Mouse (Mus musculus) midbrain, embryonic 14.5 days (tissue): ENCODE results near the gene Rffl. TPM values are rescaled to one million over a fixed set of nuclear protein-coding genes. Genes with fewer than 3 reads are reported as not detected.

Source experiments
- ATAC-seq: fragments of 200-750 bp; cut with Nextera tagmentation; 2 replicates; pipeline ENCODE4 v1.8.0; 2017; ENCODE audit warnings: moderate number of reproducible peaks, moderate library complexity; ENCODE audit not compliant: low FRiP score, low TSS enrichment
- DNase-seq: peaks from one replicate; pipeline ENCODE4 v3.0.0-alpha.2; 2015
- H3K27ac ChIP-seq: fragments of 300-500 bp; sonication (generic); replicated peaks from 2 replicates; pipeline ENCODE4 v1.5.1; 2014; ENCODE audit warnings: mild to moderate bottlenecking, low read depth, low read length, moderate library complexity
- H3K27me3 ChIP-seq: fragments of 300-500 bp; sonication (generic); 2 replicates; pipeline ENCODE4 v1.6.1; 2014; ENCODE audit warnings: low read length, control low read depth, mixed read lengths; ENCODE audit not compliant: control insufficient read depth, insufficient read depth
- H3K36me3 ChIP-seq: fragments of 300-500 bp; sonication (generic); 2 replicates; pipeline ENCODE4 v1.6.1; 2014; ENCODE audit warnings: low read length, control low read depth; ENCODE audit not compliant: control insufficient read depth, insufficient read depth
- H3K4me1 ChIP-seq: fragments of 300-500 bp; sonication (generic); 2 replicates; pipeline ENCODE4 v1.6.1; 2014; ENCODE audit warnings: mild to moderate bottlenecking, antibody characterized with exemption, low read length, control low read depth; ENCODE audit not compliant: control insufficient read depth, insufficient read depth
- H3K4me2 ChIP-seq: fragments of 300-500 bp; sonication (generic); 2 replicates; pipeline ENCODE4 v1.6.1; 2014; ENCODE audit warnings: mild to moderate bottlenecking, low read length, moderate library complexity
- H3K4me3 ChIP-seq: fragments of 300-500 bp; sonication (generic); replicated peaks from 2 replicates; pipeline ENCODE4 v1.5.1; 2014; ENCODE audit warnings: low read depth, low read length
- H3K9ac ChIP-seq: fragments of 300-500 bp; sonication (generic); replicated peaks from 2 replicates; pipeline ENCODE4 v1.6.1; 2014; ENCODE audit warnings: mild to moderate bottlenecking, low read length, moderate library complexity
- H3K9me3 ChIP-seq: fragments of 300-500 bp; sonication (generic); 2 replicates; pipeline ENCODE4 v1.6.1; 2016; ENCODE audit warnings: low read length, control low read depth, mixed read lengths; ENCODE audit not compliant: control insufficient read depth
- WGBS: fragments of 180-500 bp; shearing (Covaris S2); extraction: QIAGEN DNeasy Blood & Tissue Kit; methylation state at CpG from one replicate; pipeline ENCODE4 v1.1.7; 2014; 5-methylcytosine and 5-hydroxymethylcytosine counted together
- polyA plus RNA-seq: library from polyadenylated mRNA; unstranded; fragments of >200 nt; fragmentation: Nextera tagmentation; extraction: Ambion mirVana; gene quantifications from 2 replicates; pipeline ENCODE4 v1.2.1, GENCODE M21; 2014

Gene Rffl
- 2.6 and 4.2 TPM in 2 replicates for polyA plus RNA-seq

DNA sequence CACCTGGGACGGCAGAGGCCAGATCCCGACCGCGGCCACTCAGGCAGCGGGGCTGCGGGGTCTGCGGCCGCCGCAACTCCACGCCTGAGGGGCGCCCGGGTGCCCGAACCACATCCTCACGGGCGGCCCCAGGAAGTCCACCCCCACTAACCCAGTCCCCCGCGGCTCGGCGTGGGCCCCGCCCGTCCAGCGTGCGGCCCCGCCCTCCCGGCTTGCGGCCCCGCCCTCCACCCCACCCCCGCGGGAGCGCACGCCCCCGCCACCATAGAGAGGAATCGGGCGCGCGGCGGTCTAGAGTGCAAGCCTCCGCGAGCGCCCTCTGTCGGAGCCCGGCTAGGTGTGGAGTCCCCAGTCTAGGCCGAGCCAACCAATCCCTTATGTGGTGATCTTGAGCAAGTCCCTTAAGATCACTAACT is at the start of gene Rffl:
Rffl (minus strand) TSS at position 180 of the 416 bp plus-strand sequence.
- Histone ChIP-seq H3K4me1 (no peaks in the 10 kb centered on the region), H3K9ac (peak within 1 kb of the TSS; percentile 68), H3K36me3 (no peaks in the 10 kb centered on the region), H3K27me3 (no peaks in the 10 kb centered on the region), H3K4me2 (peak within 1 kb of the TSS; percentile 83), H3K27ac (no peak within 1 kb of the TSS), H3K9me3 (no peaks in the 10 kb centered on the region), H3K4me3 (peak within 1 kb of the TSS; percentile 69)
- peak; percentile 91; the same call in 1 of the 2 replicates for ATAC-seq
- DNase-seq = peak; percentile 97
- WGBS = under 1% methylated on average over 43 of the region's 43 CpGs

GRCm38 (mm10) chr11:82920768-82921167 is 49.8 kb upstream of the Rffl start:
- Histone ChIP-seq H3K36me3 (no peaks in the 10 kb centered on the region), H3K4me2 (no peak overlapping the region), H3K27ac (no peak overlapping the region), H3K9ac (no peak overlapping the region), H3K4me1 (no peaks in the 10 kb centered on the region), H3K4me3 (no peak overlapping the region), H3K9me3 (no peaks in the 10 kb centered on the region), H3K27me3 (no peaks in the 10 kb centered on the region)
- 64% methylated on average over 10 of the region's 10 CpGs for WGBS
- ATAC-seq (no peak), DNase-seq (no peak)

- Histone ChIP-seq H3K9ac (no peak overlapping the region), H3K4me1 (no peaks in the 10 kb centered on the region), H3K27ac (no peak overlapping the region), H3K9me3 (no peaks in the 10 kb centered on the region), H3K4me2 (peak overlapping the region; percentile 38), H3K27me3 (no peaks in the 10 kb centered on the region), H3K36me3 (no peaks in the 10 kb centered on the region), H3K4me3 (no peak overlapping the region)
- ATAC-seq (no peak), DNase-seq (peak; percentile 93)
- 8% methylated on average over 16 of the region's 16 CpGs for WGBS
These were observed 43.8 kb upstream of the Rffl start for GRCm38 (mm10) chr11:82914711-82915352.

GRCm38 (mm10) chr11:82910679-82911389 is 39.8 kb upstream of the Rffl start:
- Histone ChIP-seq H3K27me3 (no peaks in the 10 kb centered on the region), H3K4me1 (peaks cover 7% of the 10 kb centered on the region), H3K9ac (no peak overlapping the region), H3K9me3 (no peaks in the 10 kb centered on the region), H3K36me3 (peaks cover 7% of the 10 kb centered on the region), H3K27ac (no peak overlapping the region), H3K4me3 (no peak overlapping the region), H3K4me2 (no peak overlapping the region)
- ATAC-seq (no peak), DNase-seq (no peak)
- WGBS = 84% methylated on average over 11 of the region's 11 CpGs

- Histone ChIP-seq H3K9me3 (no peaks in the 10 kb centered on the region), H3K9ac (no peak within 1 kb of the TSS), H3K4me3 (no peak within 1 kb of the TSS), H3K4me2 (no peak within 1 kb of the TSS), H3K27me3 (no peaks in the 10 kb centered on the region), H3K36me3 (peaks cover 13% of the 10 kb centered on the region), H3K27ac (no peak within 1 kb of the TSS), H3K4me1 (peaks cover 7% of the 10 kb centered on the region)
- no peak for DNase-seq
- no peak for ATAC-seq
- 87% methylated on average over 4 of the region's 4 CpGs for WGBS
These were observed 39.2 kb upstream of the Rffl start, which contains the start of gene Unc45b for GRCm38 (mm10) chr11:82910250-82910649. Gene Unc45b, plus strand, starts transcription at chr11:82910550.

DNA sequence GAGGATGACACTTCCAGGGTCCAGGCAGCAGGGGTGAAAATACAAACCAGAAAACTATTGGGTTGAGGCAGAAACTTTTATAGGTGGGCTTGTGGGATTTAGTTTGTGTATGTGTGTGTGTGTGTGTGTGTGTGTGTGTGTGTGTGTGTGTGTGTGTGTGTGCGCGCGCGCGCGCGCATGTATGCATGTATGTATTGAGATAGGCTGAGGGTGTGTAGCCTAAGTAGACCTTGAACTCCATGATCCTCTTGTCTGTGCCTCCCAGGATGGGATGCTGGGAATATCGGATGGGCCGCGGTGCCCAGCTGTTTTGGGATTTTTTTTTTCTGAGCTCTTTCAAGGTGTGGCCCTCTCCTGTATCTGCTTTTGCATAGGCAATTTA is 37.6 kb upstream of the Rffl start:
- H3K9me3 ChIP-seq = no peaks in the 10 kb centered on the region
- H3K27me3 ChIP-seq = no peaks in the 10 kb centered on the region
- H3K27ac ChIP-seq = no peak overlapping the region
- peaks cover 7% of the 10 kb centered on the region for H3K4me1 ChIP-seq
- H3K4me2 ChIP-seq = peak overlapping the region; percentile 70
- no peak for DNase-seq
- no peak for ATAC-seq
- no peak overlapping the region for H3K9ac ChIP-seq
- peaks cover 29% of the 10 kb centered on the region for H3K36me3 ChIP-seq
- 54% methylated on average over 10 of the region's 10 CpGs for WGBS
- H3K4me3 ChIP-seq = peak overlapping the region; percentile 77

GRCm38 (mm10) chr11:82907651-82908607 is 36.9 kb upstream of the Rffl start, which contains the start of gene Nle1:
Gene Nle1, minus strand, starts transcription at chr11:82908411.
- 0 out of 2 replicates have a peak within 1 kb of the TSS, but pooled peaks have one; percentile 45 for H3K27ac ChIP-seq
- DNase-seq (peak; percentile 96), ATAC-seq (peak; percentile 77; the same call in 1 of the 2 replicates)
- H3K9ac ChIP-seq = peak within 1 kb of the TSS; percentile 85
- H3K4me1 ChIP-seq = peaks cover 7% of the 10 kb centered on the region
- no peaks in the 10 kb centered on the region for H3K9me3 ChIP-seq
- peaks cover 36% of the 10 kb centered on the region for H3K36me3 ChIP-seq
- no peaks in the 10 kb centered on the region for H3K27me3 ChIP-seq
- H3K4me3 ChIP-seq = peak within 1 kb of the TSS; percentile 77
- 1% methylated on average over 73 of the region's 73 CpGs for WGBS
- H3K4me2 ChIP-seq = peak within 1 kb of the TSS; percentile 70

DNA sequence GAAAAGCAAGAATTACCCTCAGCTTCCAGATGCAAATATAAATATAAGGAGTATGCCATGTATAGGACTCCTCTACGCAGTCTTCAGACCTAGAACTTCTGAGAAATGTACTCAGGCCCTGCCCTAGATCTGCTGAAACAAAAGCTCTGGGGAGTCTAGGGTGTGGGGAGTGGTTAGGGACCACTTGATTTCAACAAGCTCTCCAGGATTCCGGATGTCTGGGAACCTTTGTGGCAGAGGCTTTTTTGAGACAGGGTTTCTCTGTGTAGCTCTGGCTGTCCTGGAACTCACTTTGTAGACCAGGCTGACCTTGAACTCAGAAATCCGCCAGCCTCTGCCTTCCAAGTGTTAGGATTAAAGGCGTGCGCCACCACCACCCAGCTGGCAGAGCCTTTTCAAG is 34.8 kb upstream of the Rffl start:
- no peaks in the 10 kb centered on the region for H3K9me3 ChIP-seq
- H3K27me3 ChIP-seq = no peaks in the 10 kb centered on the region
- ATAC-seq (no peak), DNase-seq (no peak)
- H3K27ac ChIP-seq = no peak overlapping the region
- H3K4me3 ChIP-seq = no peak overlapping the region
- peaks cover 7% of the 10 kb centered on the region for H3K4me1 ChIP-seq
- no peak overlapping the region for H3K9ac ChIP-seq
- 98% methylated on average over 5 of the region's 5 CpGs for WGBS
- peaks cover 57% of the 10 kb centered on the region for H3K36me3 ChIP-seq
- no peak overlapping the region for H3K4me2 ChIP-seq
